Mouse (Mus musculus) erythroblast, embryonic 14.5 days (primary cell): ENCODE measurements around the gene Soat1.

Source experiments
- GATA1 ChIP-seq: IDR thresholded peaks from 2 replicates; pipeline ENCODE4 v1.6.1; 2012; ENCODE audit warnings: low read length, inconsistent platforms, mixed read lengths
- TAL1 ChIP-seq: IDR thresholded peaks from 3 replicates; pipeline ENCODE4 v1.6.1; 2012; ENCODE audit warnings: low read length, inconsistent platforms, mixed read lengths

- TF ChIP-seq GATA1: no peak
- no peak for TF ChIP-seq TAL1
Observed at GRCm38 (mm10) chr1:156420671-156421297, 53.3 kb downstream of the Soat1 start, which contains the start of gene Axdnd1.
